Mouse (Mus musculus) layer of hippocampus, postnatal 25 days (tissue): Measurements from ENCODE around the gene Cdk5r2. TPM values are rescaled to one million over a fixed set of nuclear protein-coding genes. Genes with fewer than 3 reads are reported as not detected.

Experiments used
- DNase-seq, 2 experiments: peaks; one replicate each; pipeline ENCODE4 v3.0.0; 2022; ENCODE audit warnings: mixed read lengths in 2 of 2, low spot score in 1 of 2; ENCODE audit errors: extremely low spot score in 1 of 2
- total RNA-seq, 2 experiments: library from RNA; stranded (reverse); gene quantifications; 2 replicates each; pipeline ENCODE4 v1.2.3; 2021

Cdk5r2 gene
- total RNA-seq, 2 experiments from 2014 or later = 224 to 251 TPM

DNA sequence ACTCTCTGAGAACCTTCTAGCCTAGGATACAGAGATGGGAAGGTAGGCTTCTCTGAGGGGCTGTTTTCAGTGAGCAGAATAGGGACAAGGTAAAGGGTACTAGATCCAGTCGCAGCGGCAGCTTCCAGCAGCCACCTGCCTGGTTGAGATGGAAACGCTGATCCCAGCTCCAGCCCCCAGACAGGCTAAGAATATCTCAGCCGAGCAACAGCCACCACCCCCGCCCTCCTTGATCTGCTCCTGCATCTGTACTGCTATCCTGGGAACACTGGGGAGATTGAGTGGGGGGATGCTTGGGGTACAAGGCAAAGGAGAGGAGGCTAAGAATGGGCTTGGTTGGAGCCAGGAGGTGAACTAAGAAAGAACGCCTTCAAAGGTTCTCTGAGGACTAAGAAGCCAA lies 4.5 kb upstream of the Cdk5r2 start:
- no peak for DNase-seq

DNA sequence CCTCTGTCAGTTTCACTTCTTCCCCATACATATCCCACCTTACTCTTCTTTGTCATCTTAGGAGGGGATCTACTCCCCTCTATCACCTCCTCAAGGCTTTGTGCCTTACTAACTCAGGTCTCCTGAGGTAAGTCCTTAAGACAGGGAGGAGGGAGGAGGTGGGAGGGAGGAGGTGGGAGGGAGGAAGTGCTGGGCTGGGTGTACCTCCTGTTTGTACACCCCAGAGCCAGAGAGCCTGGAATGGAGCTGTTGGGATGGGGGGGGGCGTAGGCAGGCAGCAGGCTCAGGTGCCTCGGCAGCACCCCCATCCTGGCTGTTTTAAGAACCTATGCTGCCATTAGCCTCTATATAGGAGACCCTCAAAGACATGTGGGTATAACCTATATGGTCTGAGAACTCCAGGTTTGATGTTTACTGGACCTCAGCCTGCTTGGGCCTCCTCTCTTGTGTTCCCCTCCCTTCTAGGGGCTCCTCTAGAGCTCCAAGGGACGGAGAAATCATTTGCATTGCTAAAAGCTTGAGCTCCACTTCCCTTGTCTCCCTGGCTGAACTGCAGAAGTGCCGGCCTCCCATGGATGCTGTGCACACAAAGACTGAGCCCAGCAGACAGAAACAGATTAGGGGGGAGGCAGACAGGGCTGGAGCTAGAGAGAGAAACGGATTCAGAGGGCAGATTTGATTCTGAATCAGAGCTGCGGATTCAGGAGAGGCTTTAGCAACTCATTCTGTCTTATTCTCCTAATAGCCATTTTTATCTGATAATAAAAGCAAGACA lies 3.5 kb upstream of the Cdk5r2 start:
- peak in 1 of 2 experiments; percentile 16 for DNase-seq

DNA sequence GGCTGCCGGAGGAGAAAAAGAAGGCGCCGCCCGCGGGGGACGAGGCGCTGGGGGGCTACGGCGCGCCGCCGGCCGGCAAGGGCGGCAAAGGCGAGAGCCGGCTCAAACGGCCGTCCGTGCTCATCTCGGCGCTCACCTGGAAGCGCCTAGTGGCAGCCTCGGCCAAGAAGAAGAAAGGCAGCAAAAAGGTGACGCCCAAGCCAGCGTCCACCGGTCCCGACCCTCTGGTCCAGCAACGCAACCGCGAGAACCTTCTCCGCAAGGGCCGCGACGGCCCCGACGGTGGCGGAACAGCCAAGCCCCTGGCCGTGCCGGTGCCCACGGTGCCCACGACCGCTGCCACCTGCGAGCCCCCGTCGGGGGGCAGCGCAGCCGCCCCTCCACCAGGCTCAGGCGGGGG lies 422 bp downstream of the Cdk5r2 start:
- no peak for DNase-seq

DNA sequence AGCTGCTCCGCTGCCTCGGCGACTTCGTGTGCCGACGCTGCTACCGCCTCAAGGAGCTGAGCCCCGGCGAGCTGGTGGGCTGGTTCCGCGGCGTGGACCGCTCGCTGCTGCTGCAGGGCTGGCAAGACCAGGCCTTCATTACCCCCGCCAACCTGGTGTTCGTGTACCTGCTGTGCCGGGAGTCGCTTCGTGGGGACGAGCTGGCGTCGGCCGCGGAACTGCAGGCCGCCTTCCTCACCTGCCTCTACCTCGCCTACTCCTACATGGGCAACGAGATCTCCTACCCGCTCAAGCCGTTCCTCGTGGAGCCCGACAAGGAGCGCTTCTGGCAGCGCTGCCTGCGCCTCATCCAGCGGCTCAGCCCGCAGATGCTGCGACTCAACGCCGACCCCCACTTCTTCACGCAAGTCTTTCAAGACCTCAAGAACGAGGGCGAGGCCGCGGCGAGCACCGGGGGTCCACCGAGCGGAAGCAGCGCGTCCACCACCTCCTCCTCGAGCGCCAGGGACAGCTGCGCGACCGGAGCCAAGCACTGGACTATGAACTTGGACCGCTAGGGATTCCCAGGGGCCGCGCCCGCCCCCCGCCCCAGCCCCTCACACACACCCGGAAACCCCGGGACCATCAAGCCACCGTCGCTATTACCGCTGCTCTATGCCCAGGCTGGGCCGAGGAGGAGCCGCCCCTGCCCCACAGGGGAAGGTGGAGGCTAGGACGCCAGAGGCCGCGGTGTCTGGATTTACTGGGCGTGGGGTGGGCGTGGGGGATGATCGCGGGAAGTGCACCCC lies 1.1 kb downstream of the Cdk5r2 start:
- DNase-seq = peak; percentile 16 to 35

DNA sequence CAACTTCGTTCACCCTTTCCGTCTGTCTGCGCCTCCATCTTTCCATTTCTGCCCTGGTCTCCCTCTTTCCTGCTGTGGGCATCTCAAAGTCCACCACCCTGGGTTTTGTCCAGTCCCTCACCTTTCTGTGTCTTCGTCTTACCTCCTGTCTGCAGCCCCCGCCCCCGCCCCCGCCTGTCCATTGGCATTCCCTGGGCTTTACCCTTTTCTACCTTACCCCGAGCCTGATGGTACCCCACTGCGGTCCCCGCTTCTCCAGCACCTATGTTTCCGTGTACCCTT lies 1.6 kb downstream of the Cdk5r2 start:
- DNase-seq = no peak

DNA sequence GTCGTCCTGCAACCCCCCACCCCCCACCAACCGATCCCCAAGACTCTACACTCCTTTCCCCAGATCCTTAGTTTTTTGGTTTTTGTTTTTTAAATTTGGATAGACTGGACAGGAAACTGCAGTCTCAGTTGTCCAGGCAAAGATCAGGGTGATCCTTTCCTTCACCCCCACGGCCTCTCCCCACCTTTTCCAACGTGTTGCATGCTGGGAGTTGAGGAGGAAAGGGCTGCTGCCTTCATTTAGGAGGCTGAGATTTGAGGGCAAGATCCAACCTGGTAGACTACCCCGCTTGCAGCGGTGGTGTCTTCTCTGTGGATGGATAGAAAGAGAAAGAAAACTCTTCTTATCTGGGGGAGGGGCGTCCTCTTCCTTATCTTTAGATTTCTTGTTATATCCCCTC lies 2.1 kb downstream of the Cdk5r2 start:
- DNase-seq = no peak

DNA sequence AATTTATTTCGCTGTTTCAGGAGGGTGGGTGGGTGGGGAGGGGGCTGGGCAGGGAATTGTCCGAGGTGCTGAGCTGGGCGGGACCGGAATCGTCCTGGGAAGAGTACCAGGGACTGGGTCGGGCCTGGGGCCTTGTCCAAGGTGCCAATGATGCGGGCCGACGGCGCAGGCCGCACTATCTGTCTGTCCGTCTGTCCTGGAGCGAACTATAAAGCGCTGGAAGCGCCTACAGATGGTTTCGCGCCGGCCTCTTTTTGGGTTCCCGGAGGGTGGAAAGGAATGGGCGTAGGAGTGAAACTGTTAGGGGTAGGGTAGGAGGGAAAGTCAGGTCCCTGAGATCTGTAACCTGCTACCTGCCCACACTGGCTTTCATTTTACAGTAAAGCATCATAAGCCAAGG lies 2.5 kb downstream of the Cdk5r2 start:
- DNase-seq = peak in 1 of 2 experiments; percentile 16

DNA sequence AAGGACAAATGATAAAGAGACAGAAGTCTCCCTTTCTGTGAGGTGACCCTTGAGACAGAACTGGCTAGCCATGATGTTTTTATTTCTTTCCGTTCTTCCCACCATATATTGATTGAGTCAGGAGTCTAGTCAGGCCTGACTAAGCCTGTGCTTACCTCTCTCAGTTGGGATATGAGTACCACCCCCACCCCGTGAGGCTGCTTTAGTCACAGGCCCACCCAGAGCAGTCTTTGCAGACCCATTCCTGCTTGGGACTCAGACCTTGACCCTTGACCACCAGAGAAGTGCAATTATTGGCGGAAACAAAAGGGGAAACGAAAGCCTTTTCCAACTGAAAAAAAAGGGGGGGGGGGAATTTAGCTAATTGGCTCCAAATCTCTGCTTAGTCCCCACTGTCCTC lies 2.9 kb downstream of the Cdk5r2 start:
- no peak for DNase-seq

DNA sequence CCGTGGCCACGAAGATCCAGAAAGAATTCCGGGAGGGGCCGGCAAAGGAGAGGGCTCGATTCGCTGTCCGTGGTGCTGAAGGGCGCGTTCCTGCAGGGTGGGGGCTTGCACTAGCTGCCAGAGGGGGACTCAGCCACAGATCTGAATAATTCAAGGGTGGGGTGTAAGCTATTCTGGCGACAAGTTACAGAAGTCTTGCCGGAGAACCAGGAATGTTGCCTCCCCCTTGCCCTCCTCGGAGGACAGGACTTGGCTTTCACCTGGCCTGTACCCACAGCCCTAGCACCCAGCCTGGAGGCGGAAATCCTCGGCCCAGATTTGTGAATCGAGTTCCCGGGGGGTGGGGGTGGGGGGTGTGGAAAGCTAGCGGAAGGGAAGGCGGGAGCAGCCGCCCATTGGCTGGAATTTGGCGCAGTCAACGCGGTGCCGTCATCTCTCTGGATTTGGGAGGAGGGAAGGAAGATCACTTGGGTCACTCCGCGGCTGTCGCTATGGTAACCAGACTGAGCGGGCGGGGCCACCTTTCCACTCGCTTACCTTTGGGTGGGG lies 3.5 kb downstream of the Cdk5r2 start:
- DNase-seq = peak; percentile 74 to 78

DNA sequence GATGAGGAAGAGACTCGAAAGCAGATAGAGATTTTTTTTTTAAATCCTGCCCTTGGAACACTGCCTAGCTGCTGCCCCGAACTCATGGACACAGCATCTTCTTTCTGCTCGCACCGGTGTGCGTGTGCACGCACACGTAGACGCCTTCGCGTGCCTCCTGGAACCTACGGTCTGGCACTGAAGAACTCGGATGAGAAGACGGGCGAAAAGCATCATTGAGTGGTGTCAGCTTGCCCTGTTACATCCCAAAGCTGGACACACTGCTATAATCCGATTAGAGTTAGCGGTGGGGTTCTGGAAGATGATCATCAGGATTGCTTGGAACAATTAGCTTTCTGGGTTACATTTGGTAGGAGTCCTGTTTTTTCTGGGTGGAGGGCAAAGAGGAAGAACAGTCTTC lies 4.1 kb downstream of the Cdk5r2 start:
- DNase-seq = no peak

DNA sequence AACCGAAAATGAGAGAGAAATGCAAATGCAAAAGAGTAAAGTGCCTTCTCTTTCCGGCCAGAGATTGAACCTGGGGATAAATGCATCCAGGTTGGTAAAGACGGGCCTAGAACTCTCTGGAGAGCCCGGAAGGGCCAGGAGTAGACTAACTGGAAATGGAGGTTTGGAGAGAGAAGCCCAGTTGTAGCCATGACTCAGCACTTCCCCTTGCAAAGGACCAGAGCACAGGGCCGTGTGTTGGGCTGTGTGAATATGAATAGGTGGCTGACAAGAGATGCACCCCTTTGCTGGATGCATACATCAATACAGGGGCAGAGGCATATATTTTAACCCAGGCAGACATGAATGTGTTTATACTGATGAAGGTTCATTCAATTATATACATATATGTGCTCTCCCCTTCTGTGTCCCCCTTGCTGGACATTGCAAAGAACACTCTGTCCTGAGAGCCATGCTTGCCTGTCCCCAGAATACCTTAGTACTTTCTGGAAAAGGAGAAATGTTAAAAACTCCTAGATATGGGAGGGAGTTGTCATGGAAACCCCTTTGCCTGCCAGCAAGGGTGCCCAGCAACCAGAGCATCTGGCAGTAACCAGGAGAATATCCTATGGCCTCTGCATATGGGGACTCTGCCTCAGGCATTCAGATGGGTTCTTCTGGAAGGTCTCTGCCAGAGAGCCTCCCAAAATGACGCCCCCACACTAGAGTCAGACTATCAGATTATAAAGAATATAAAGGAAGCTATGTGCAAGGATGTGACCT lies 4.7 kb downstream of the Cdk5r2 start:
- no peak for DNase-seq

DNA sequence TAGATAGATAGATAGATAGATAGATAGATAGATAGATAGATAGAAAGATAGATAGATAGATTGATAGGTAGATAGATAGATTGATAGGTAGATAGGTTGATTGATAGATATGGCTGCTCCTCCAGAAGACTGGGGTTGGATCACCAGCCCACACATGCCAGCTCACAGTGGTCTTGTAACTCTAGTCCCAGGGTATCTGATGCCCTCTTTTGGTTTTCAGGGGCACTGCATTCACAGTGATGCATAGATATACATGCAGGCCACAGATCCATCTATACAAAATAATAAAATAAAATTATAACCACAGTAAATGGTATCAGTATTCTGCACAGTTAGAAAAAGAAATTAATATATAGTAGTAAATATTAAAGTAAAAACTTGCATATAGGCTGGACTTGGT lies 7.0 kb downstream of the Cdk5r2 start:
- no peak for DNase-seq

DNA sequence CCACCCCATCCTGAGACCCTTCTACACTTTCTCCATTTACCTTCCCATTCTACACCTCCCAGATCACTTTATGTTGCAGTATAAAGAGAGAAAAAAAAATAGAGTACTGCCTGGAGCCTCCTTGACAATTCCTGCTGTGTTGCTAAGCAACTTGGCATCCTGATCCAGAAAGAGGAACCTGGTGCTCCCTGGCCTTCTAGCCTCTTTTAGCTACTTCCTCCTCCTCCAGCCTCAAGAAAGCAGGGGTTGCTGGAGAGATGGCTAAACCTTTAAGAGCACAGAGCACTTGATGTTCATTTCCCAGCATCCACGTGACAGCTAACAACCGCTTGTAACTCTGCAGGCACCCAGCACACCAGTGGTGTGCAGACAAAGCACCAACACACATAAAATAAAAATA lies 17.5 kb downstream of the Cdk5r2 start:
- no peak for DNase-seq

DNA sequence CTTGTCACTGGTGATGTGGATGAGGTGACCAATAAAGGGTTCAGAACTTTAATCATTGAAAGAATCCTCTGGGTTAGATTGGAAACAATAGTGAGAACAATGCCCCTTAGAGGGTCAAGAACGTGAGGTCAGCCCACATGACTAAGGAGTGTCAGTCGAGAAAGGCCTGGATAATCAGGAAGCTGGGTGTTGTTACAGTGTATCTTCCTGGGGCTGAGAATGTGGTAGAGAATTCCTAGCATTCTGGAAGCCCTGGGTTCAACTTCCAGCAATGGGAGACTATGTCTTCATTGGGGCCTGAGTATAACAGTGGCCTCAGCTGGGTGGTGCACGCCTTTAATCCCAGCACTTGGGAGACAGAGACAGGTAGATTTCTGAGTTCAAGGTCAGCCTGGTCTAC lies 22.5 kb downstream of the Cdk5r2 start:
- no peak for DNase-seq

DNA sequence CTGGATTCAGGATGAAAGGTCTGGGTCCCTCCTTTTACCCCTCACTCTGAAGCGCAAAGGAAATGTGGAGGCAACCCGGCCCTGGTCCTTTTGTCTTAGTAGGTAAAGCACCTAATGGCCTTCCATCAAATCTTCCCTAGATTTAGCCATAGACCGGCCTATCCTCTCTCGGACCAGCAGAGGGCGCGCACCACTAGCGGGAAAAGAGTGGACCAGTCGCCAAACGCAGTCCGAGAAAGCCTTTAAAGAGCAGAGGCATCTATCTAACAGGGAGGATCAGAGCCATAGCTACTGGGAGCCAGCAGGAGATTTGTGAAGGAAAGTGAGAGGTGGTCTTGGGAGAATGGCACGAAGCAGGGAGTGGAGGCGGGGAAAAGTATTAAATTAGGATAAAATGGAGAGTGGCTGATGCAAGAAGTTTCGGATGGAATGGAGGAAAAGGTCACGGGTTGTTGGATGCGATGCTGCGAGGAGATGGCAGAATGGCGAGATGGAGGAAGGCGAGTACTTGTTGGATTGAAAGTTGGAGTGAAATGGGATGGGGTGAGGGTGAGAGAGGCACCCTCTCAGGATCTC lies 26.1 kb downstream of the Cdk5r2 start:
- peak; percentile 50 to 79 for DNase-seq

DNA sequence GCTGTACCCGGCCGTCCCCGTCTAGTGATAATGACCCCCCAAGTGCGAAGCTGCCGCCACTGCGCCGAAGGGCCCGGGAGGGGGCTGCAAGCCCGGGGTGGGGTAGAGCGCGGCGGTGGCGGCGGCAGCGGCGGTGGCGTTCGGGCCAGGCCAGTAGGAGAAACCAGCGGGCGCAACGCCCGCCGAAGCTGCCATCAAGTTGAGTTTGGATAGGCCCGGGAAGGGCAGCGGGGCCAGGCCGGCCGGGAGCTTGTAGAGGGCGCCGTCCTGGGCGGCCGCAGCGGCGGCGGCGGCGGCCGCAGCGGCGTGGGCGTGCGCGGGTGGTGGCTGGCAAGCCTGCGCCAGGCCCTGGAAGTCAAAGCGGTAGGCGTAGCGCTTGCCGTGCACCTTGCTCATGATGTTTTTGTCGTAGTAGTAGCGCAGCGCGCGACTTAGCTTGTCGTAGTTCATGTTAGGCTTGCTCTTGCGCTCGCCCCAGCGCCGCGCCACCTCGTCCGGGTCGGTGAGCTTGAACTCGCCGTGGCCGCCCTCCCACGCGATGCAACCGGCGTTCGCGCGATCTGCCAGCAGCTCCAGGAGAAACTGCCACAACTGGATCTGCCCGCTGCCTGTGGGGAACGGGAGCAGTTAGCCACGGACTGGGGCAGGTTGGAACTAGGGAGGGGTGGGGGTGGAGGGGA lies 27.5 kb downstream of the Cdk5r2 start:
- no peak for DNase-seq

DNA sequence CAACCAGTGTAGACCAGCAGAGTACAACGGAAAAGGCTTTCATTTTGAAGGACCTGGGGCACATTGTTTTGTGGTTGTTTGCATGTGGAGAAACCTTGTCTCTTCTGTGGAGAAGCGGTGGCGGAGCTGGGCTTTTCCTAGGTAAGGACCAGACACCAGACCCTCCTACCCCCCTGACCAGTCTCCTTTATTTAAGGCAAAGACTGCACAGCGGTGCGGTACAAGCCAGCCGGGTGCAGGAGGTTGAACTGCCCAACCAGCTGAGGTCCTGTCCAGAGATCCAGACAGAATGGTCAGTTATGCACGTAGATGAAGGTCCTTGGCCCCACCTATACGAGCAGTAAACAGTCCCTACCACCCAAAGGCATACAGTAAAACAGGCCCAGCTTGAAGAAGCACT lies 28.1 kb downstream of the Cdk5r2 start:
- DNase-seq = no peak

DNA sequence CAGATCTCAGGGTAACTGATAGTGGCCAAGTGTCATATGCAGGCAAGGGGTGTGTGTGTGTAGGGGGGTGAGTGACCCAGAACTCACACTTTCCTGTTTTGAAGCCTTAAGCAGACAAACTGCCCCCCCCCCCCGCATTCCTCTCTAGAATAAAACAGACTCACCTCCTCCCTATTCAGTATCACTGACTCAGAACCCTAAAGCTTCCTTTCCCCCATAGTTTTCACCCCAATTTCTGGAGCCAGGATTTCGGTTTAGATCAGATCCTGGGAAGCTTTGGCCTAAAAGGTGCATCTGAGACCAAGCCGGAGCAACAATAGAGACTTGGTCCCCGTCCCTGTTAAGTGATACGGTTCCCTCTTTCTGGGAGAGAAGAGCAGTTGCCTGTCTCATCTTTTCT lies 28.7 kb downstream of the Cdk5r2 start:
- DNase-seq = no peak

DNA sequence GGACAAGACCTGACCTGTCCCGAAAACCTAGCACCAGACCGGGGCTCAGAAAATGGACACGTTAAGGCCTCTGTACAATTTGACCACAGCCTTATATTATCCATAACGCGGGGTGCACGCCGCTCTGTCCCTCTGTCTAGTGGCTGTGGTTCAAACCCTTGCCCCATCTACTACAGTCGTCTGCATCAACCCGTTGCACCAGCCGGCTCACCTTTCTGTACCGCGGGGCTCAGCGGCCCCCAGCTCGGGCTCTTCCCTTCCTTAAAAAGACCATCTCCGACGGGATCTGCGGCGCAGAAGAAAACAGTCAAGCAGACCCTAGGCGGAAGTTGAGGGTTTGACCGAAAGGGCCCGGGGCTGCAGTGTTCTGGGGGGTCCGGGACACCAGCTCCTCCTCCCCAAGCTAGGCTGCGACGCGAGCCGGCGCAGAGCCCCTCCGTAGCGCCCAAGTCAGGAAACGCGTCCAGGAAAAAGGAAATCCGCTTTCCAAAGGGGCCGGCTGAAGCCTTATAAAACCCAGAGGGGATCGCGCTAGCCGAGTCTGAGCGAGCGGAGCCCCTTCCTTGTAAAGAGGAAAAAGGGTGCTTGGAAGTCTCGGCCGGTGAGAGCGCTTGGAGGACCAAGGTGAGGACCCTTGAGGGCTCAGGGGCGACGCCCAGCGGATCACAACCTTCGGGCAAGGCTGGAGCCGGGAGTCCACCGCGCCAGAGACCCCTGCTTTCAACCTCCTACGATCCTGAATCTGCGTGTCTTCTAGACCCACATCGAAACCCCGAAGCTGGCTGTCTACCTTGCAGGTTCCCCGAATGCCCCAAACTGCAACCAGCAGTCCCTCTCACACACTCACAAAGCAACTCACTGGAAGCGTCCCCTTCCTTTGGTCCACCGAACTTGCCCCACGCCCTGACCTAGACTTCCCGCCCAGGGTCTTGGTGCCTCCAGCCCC lies 29.7 kb downstream of the Cdk5r2 start:
- no peak for DNase-seq
